Mouse (Mus musculus) neural tube, embryonic 11.5 days (tissue): ENCODE data around the gene Eif3k. TPM values are rescaled to one million over a fixed set of nuclear protein-coding genes. Genes with fewer than 3 reads are reported as not detected.
A peak's percentile ranks its signal among the peaks of the same experiment; 100 is the strongest.

ENCODE experiments used
- ATAC-seq: fragments of 200-750 bp; cut with Nextera tagmentation; 2 replicates; pipeline ENCODE4 v1.8.0; 2017; ENCODE audit warnings: moderate number of reproducible peaks, mild to moderate bottlenecking, moderate TSS enrichment, moderate library complexity; ENCODE audit not compliant: insufficient read depth, low FRiP score, low TSS enrichment
- DNase-seq: peaks from one replicate; pipeline ENCODE4 v3.0.0-alpha.2; 2015; ENCODE audit warnings: low spot score
- H3K27ac ChIP-seq: fragments of 300-500 bp; sonication (generic); 2 replicates; pipeline ENCODE4 v1.5.1; 2014; ENCODE audit warnings: low read depth, mild to moderate bottlenecking, low read length
- H3K27me3 ChIP-seq: fragments of 300-500 bp; sonication (generic); 2 replicates; pipeline ENCODE4 v1.6.1; 2014; ENCODE audit warnings: mild to moderate bottlenecking, low read length, mixed read lengths; ENCODE audit not compliant: control insufficient read depth, insufficient read depth
- H3K36me3 ChIP-seq: fragments of 300-500 bp; sonication (generic); 2 replicates; pipeline ENCODE4 v1.6.1; 2014; ENCODE audit warnings: mild to moderate bottlenecking, low read length, moderate library complexity, mixed read lengths; ENCODE audit not compliant: control insufficient read depth, insufficient read depth
- H3K4me1 ChIP-seq: fragments of 300-500 bp; sonication (generic); 2 replicates; pipeline ENCODE4 v1.6.1; 2014; ENCODE audit warnings: low read length, mixed read lengths; ENCODE audit not compliant: control insufficient read depth, insufficient read depth
- H3K4me2 ChIP-seq: fragments of 300-500 bp; sonication (generic); 2 replicates; pipeline ENCODE4 v1.6.1; 2014; ENCODE audit warnings: low read depth, mild to moderate bottlenecking, moderate library complexity
- H3K4me3 ChIP-seq: fragments of 300-500 bp; sonication (generic); 2 replicates; pipeline ENCODE4 v1.5.1; 2014; ENCODE audit warnings: low read depth, low read length
- H3K9ac ChIP-seq: fragments of 300-500 bp; sonication (generic); 2 replicates; pipeline ENCODE4 v1.6.1; 2014; ENCODE audit warnings: mild to moderate bottlenecking, low read length
- H3K9me3 ChIP-seq: fragments of 300-500 bp; sonication (generic); 2 replicates; pipeline ENCODE4 v1.6.1; 2016; ENCODE audit warnings: low read length; ENCODE audit not compliant: control insufficient read depth
- WGBS: fragments of 180-500 bp; shearing (Covaris S2); extraction: QIAGEN DNeasy Blood & Tissue Kit; methylation state at CpG from one replicate; pipeline ENCODE4 v1.1.7; 2014; 5-methylcytosine and 5-hydroxymethylcytosine counted together
- polyA plus RNA-seq: library from polyadenylated mRNA; unstranded; fragments of >200 nt; fragmentation: Nextera tagmentation; extraction: Ambion mirVana; gene quantifications from 2 replicates; pipeline ENCODE4 v1.2.1, GENCODE M21; 2014

Eif3k gene
- polyA plus RNA-seq, 1 experiment from 2014 or later = 383 TPM

GRCm38 (mm10) chr7:28993402-28993801 is 11.7 kb upstream of the Eif3k start:
- no peak overlapping the region for H3K4me3 ChIP-seq
- H3K27me3 ChIP-seq = no peaks in the 10 kb centered on the region
- ATAC-seq (no peak), DNase-seq (no peak)
- no peak overlapping the region for H3K27ac ChIP-seq
- H3K9ac ChIP-seq = no peak overlapping the region
- WGBS = 83% methylated on average over 3 of the region's 3 CpGs
- no peaks in the 10 kb centered on the region for H3K4me1 ChIP-seq
- H3K36me3 ChIP-seq = no peaks in the 10 kb centered on the region
- H3K4me2 ChIP-seq = no peak overlapping the region
- no peaks in the 10 kb centered on the region for H3K9me3 ChIP-seq

GRCm38 (mm10) chr7:28992997-28993396 is 11.3 kb upstream of the Eif3k start:
- no peaks in the 10 kb centered on the region for H3K9me3 ChIP-seq
- H3K9ac ChIP-seq = no peak overlapping the region
- no peaks in the 10 kb centered on the region for H3K4me1 ChIP-seq
- H3K4me2 ChIP-seq = no peak overlapping the region
- DNase-seq (no peak), ATAC-seq (no peak)
- no peaks in the 10 kb centered on the region for H3K36me3 ChIP-seq
- no peaks in the 10 kb centered on the region for H3K27me3 ChIP-seq
- WGBS = 85% methylated on average over 3 of the region's 3 CpGs
- no peak overlapping the region for H3K4me3 ChIP-seq
- no peak overlapping the region for H3K27ac ChIP-seq

- Histone ChIP-seq H3K4me2 (no peak overlapping the region), H3K9me3 (no peaks in the 10 kb centered on the region), H3K9ac (no peak overlapping the region), H3K27ac (no peak overlapping the region), H3K4me1 (no peaks in the 10 kb centered on the region), H3K36me3 (no peaks in the 10 kb centered on the region), H3K27me3 (no peaks in the 10 kb centered on the region), H3K4me3 (no peak overlapping the region)
- no peak for DNase-seq
- no peak for ATAC-seq
- 71% methylated on average over 5 of the region's 5 CpGs for WGBS
These were observed 10.0 kb upstream of the Eif3k start for GRCm38 (mm10) chr7:28991616-28992015.

GRCm38 (mm10) chr7:28990766-28991273 is 9.2 kb upstream of the Eif3k start:
- no peak for DNase-seq
- Histone ChIP-seq H3K27ac (no peak overlapping the region), H3K4me1 (no peaks in the 10 kb centered on the region), H3K27me3 (no peaks in the 10 kb centered on the region), H3K9me3 (no peaks in the 10 kb centered on the region), H3K4me2 (no peak overlapping the region), H3K9ac (no peak overlapping the region), H3K36me3 (no peaks in the 10 kb centered on the region), H3K4me3 (no peak overlapping the region)
- no peak for ATAC-seq
- 52% methylated on average over 14 of the region's 14 CpGs for WGBS

GRCm38 (mm10) chr7:28985207-28985606 is 3.5 kb upstream of the Eif3k start:
- ATAC-seq (no peak), DNase-seq (no peak)
- no peaks in the 10 kb centered on the region for H3K36me3 ChIP-seq
- H3K4me2 ChIP-seq = no peak overlapping the region
- no peaks in the 10 kb centered on the region for H3K27me3 ChIP-seq
- no peaks in the 10 kb centered on the region for H3K9me3 ChIP-seq
- peaks cover 11% of the 10 kb centered on the region for H3K4me1 ChIP-seq
- H3K27ac ChIP-seq = no peak overlapping the region
- no peak overlapping the region for H3K9ac ChIP-seq
- 85% methylated on average over 7 of the region's 7 CpGs for WGBS
- no peak overlapping the region for H3K4me3 ChIP-seq

- Histone ChIP-seq H3K27me3 (no peaks in the 10 kb centered on the region), H3K4me3 (no peak overlapping the region), H3K4me2 (no peak overlapping the region), H3K4me1 (peaks cover 11% of the 10 kb centered on the region), H3K36me3 (no peaks in the 10 kb centered on the region), H3K9ac (no peak overlapping the region), H3K9me3 (no peaks in the 10 kb centered on the region), H3K27ac (no peak overlapping the region)
- WGBS = 97% methylated on average over 1 of the region's 1 CpGs
- DNase-seq = no peak
- no peak for ATAC-seq
These were observed 2.8 kb upstream of the Eif3k start for GRCm38 (mm10) chr7:28984452-28984851.

- no peaks in the 10 kb centered on the region for H3K9me3 ChIP-seq
- ATAC-seq = no peak
- no peak overlapping the region for H3K9ac ChIP-seq
- DNase-seq = no peak
- H3K27me3 ChIP-seq = no peaks in the 10 kb centered on the region
- H3K4me1 ChIP-seq = peaks cover 11% of the 10 kb centered on the region
- H3K36me3 ChIP-seq = no peaks in the 10 kb centered on the region; the same call in 1 of the 2 replicates
- H3K27ac ChIP-seq = no peak overlapping the region
- no peak overlapping the region for H3K4me3 ChIP-seq
- no peak overlapping the region for H3K4me2 ChIP-seq
- 69% methylated on average over 4 of the region's 4 CpGs for WGBS
These were observed 2.2 kb upstream of the Eif3k start for GRCm38 (mm10) chr7:28983849-28984248.

GRCm38 (mm10) chr7:28983141-28983564 is 1.5 kb upstream of the Eif3k start:
- Histone ChIP-seq H3K4me2 (0 out of 2 replicates have a peak overlapping the region, but pooled peaks have one; percentile 88), H3K36me3 (peaks cover 5% of the 10 kb centered on the region; the same call in 1 of the 2 replicates), H3K4me1 (peaks cover 11% of the 10 kb centered on the region), H3K9me3 (no peaks in the 10 kb centered on the region), H3K27ac (no peak overlapping the region), H3K4me3 (no peak overlapping the region), H3K27me3 (no peaks in the 10 kb centered on the region), H3K9ac (no peak overlapping the region)
- 72% methylated on average over 11 of the region's 11 CpGs for WGBS
- DNase-seq (no peak), ATAC-seq (no peak)

- WGBS = 11% methylated on average over 19 of the region's 19 CpGs
- DNase-seq (no peak), ATAC-seq (peak; percentile 60; the same call in 1 of the 2 replicates)
- H3K27me3 ChIP-seq = no peaks in the 10 kb centered on the region
- H3K9me3 ChIP-seq = no peaks in the 10 kb centered on the region
- peak overlapping the region; percentile 88 for H3K4me2 ChIP-seq
- 0 out of 2 replicates have a peak overlapping the region, but pooled peaks have one; percentile 34 for H3K27ac ChIP-seq
- peaks cover 11% of the 10 kb centered on the region for H3K4me1 ChIP-seq
- peaks cover 8% of the 10 kb centered on the region for H3K36me3 ChIP-seq
- peak overlapping the region; percentile 63 for H3K4me3 ChIP-seq
- H3K9ac ChIP-seq = peak overlapping the region; percentile 65
These were observed 780 bp upstream of the Eif3k start for GRCm38 (mm10) chr7:28982274-28983013.
